Mouse (Mus musculus) C2C12 (cell line): ENCODE results near the gene Vmn2r9.
"Not testable (repeated sequence)": the region's sequence is repeated elsewhere in the genome, so short reads cannot be mapped to it uniquely, and the experiment has no call there.

Source experiments
- CEBPB ChIP-seq: IDR thresholded peaks from one replicate; pipeline ENCODE4 v1.6.1; 2011; ENCODE audit warnings: low read depth, mild to moderate bottlenecking, control low read depth, moderate library complexity
- CTCF ChIP-seq: IDR thresholded peaks from one replicate; pipeline ENCODE4 v1.5.1; 2011; ENCODE audit not compliant: control insufficient read depth, insufficient read depth, insufficient read length
- MAX ChIP-seq: IDR thresholded peaks from one replicate; pipeline ENCODE4 v1.6.1; 2011; ENCODE audit warnings: mild to moderate bottlenecking, control low read depth
- MYOG ChIP-seq: IDR thresholded peaks from one replicate; pipeline ENCODE4 v1.6.1; 2011; ENCODE audit not compliant: control insufficient read depth, insufficient read length; ENCODE audit errors: extremely low read depth
- USF1 ChIP-seq: IDR thresholded peaks from one replicate; pipeline ENCODE4 v1.6.1; 2011; ENCODE audit warnings: low read depth, mild to moderate bottlenecking, control low read depth, moderate library complexity

- not testable (repeated sequence) for TF ChIP-seq MYOG, CEBPB, CTCF, USF1, MAX
These were observed 43.7 kb downstream of the Vmn2r9 start, which contains the start of gene Vmn2r8 for GRCm38 (mm10) chr5:108808750-108809149.
